Mouse (Mus musculus) hindbrain, embryonic 10.5 days (tissue): ENCODE data around the gene Tox2. TPM values are rescaled to one million over a fixed set of nuclear protein-coding genes. Genes with fewer than 3 reads are reported as not detected.

Experiments
- DNase-seq: peaks from one replicate; pipeline ENCODE4 v3.0.0-alpha.2; 2017; ENCODE audit warnings: low spot score
- H3K27ac ChIP-seq: fragments of 300-500 bp; sonication (generic); 2 replicates; pipeline ENCODE4 v1.5.1; 2016; ENCODE audit warnings: mild to moderate bottlenecking, moderate library complexity
- H3K27me3 ChIP-seq: fragments of 300-500 bp; sonication (generic); 2 replicates; pipeline ENCODE4 v1.6.1; 2016; ENCODE audit warnings: mild to moderate bottlenecking; ENCODE audit not compliant: poor library complexity, insufficient read depth, severe bottlenecking
- H3K36me3 ChIP-seq: fragments of 300-500 bp; sonication (generic); 2 replicates; pipeline ENCODE4 v1.6.1; 2016; ENCODE audit warnings: mild to moderate bottlenecking, moderate library complexity
- H3K4me1 ChIP-seq: fragments of 300-500 bp; sonication (generic); replicated peaks from 2 replicates; pipeline ENCODE4 v1.6.1; 2016; ENCODE audit warnings: mild to moderate bottlenecking
- H3K4me3 ChIP-seq: fragments of 300-500 bp; sonication (generic); 2 replicates; pipeline ENCODE4 v1.5.1; 2016; ENCODE audit warnings: mild to moderate bottlenecking, moderate library complexity
- H3K9me3 ChIP-seq: fragments of 300-500 bp; sonication (generic); 2 replicates; pipeline ENCODE4 v1.6.1; 2016; ENCODE audit warnings: mild to moderate bottlenecking, moderate library complexity
- WGBS: fragments of 180-500 bp; shearing (Covaris S2); methylation state at CpG from one replicate; pipeline ENCODE4 v1.1.7; 2016; 5-methylcytosine and 5-hydroxymethylcytosine counted together
- polyA plus RNA-seq: library from polyadenylated mRNA; unstranded; fragments of >200 nt; fragmentation: Nextera tagmentation; extraction: Ambion mirVana; gene quantifications from 2 replicates; pipeline ENCODE4 v1.2.1, GENCODE M21; 2016

Gene Tox2
- polyA plus RNA-seq, 1 experiment from 2014 or later: 29.8 TPM

DNA sequence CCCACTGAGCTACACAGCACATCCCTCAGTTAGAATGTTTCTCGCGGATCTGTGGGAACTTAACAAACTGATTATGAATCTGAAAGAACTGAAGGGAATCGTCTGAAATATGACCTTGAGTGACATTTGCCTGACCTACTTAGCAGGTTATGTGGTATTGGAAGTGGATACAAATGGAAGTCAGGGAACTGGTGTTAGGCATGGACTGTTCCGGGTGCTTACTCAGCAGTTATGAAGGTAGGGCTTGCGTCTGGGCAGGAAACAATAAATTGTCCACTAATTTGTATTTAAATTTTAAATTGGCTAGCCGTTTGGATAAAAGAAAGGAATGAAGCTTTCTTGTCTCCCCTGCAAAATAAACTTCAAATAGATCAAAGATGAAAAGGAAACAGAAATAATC is 10.4 kb upstream of the Tox2 start:
- Histone ChIP-seq H3K9me3 (no peaks in the 10 kb centered on the region), H3K4me1 (peaks cover 96% of the 10 kb centered on the region), H3K4me3 (no peak overlapping the region), H3K27me3 (peaks cover 11% of the 10 kb centered on the region; the same call in 1 of the 2 replicates), H3K36me3 (no peaks in the 10 kb centered on the region), H3K27ac (no peak overlapping the region)
- DNase-seq: no peak
- WGBS: 75% methylated on average over 6 of the region's 6 CpGs

DNA sequence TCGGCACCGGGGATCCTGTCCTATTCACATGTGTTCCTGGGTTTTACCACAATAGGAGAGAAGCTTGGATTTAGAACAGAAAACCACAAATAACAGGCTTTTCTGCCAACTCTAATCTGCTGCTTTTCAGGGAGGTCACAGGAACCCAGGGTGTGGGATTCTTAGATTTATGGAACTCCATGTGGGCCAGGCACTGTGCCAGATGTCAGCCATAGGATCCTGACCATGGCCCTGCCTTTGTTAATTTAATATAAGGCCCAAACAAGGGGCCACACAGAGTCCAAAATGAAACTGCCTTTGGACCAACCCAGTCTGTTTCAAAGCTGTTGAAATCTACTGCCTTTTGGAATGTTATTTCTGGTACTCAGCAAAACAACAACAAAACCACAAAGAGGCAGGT is 8.9 kb upstream of the Tox2 start:
- Histone ChIP-seq H3K4me1 (peaks cover 94% of the 10 kb centered on the region), H3K27me3 (peaks cover 25% of the 10 kb centered on the region), H3K36me3 (no peaks in the 10 kb centered on the region), H3K27ac (peak overlapping the region; percentile 92), H3K4me3 (no peak overlapping the region), H3K9me3 (no peaks in the 10 kb centered on the region)
- WGBS: 83% methylated on average over 2 of the region's 2 CpGs
- DNase-seq: no peak

DNA sequence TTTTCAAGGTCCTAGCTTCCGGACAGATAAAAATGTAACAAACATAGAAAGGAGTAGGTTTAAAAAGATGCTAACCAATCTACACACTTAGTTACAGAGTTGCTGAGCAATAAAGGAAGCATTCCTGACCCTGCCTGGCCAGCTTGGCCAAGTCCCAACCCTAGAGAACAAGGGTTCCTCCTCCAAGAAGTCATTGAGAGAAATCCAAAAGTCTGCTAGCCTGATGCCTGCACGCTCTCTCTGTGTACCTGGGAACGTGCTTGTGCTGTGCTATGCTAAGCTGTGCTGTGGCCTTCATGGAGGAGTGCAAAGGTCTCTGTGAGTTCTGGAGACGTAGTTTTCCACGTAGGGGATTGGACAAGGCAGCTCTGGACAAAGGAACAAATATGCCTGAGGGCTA is 8.4 kb upstream of the Tox2 start:
- WGBS: 57% methylated on average over 5 of the region's 5 CpGs
- Histone ChIP-seq H3K36me3 (no peaks in the 10 kb centered on the region), H3K9me3 (no peaks in the 10 kb centered on the region), H3K27me3 (peaks cover 31% of the 10 kb centered on the region), H3K27ac (peak overlapping the region; percentile 92), H3K4me3 (no peak overlapping the region; the same call in 1 of the 2 replicates), H3K4me1 (peaks cover 89% of the 10 kb centered on the region)
- DNase-seq: no peak

DNA sequence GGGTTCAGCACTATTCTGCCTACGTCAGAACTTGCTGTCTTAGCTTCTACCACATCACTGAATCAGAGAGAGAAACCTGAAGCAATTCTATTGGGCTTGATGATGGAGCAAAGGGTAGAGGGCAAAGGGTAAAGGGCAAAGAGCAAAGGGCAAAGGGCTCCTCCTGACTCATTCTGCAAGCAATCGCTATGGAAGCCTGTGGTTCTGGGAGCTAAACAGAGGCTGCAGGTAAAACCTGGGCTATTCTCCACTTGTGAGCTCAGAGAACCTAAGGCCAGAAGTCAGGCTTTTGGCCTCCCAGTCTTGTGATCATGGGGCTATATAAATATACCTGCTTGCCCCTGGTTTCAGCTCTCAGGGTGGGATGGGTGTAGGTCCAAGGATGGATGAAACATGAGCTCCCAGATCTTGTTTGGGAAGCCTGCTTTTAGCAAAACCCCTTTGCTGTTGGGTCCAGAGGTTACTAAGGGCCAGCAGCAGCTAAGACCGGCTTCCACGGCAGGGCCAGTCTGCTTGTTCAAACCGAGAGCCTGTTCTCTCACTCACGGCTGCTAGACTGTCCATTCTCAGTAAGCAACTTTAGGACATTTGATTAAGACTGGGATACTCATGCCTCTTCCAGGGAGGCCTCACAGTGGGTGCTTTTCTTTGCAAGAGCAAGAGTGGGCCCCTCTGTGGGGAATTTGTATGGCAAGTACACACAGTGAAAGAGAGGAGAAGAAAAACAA is 7.7 kb upstream of the Tox2 start:
- no peaks in the 10 kb centered on the region for H3K36me3 ChIP-seq
- whole genome bisulfite sequencing: 10% methylated on average over 6 of the region's 6 CpGs
- H3K4me3 ChIP-seq: peak overlapping the region; percentile 29
- H3K4me1 ChIP-seq: peaks cover 81% of the 10 kb centered on the region
- DNase-seq: peak; percentile 58
- peaks cover 38% of the 10 kb centered on the region for H3K27me3 ChIP-seq
- peak overlapping the region; percentile 92 for H3K27ac ChIP-seq
- H3K9me3 ChIP-seq: no peaks in the 10 kb centered on the region

DNA sequence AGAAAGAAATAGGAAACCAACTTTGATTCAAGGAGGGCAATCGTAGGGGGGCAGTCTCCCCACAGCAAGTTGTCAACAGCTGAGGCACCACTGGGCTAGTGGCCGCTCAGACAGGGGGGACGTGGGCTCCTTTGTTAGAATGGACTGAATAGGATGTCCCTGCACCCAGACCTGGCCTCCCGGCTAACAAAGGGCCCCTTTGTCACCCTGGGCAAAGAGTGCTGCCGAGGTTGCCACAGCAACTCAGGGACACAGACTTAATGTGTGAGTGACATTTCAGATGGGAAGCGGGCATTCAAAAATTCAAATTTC is 7.1 kb upstream of the Tox2 start:
- Histone ChIP-seq H3K4me3 (peak overlapping the region; percentile 29), H3K27me3 (peaks cover 42% of the 10 kb centered on the region), H3K4me1 (peaks cover 76% of the 10 kb centered on the region), H3K27ac (peak overlapping the region; percentile 92), H3K9me3 (no peaks in the 10 kb centered on the region), H3K36me3 (no peaks in the 10 kb centered on the region)
- WGBS: 4% methylated on average over 6 of the region's 6 CpGs
- DNase-seq: peak; percentile 92

- Histone ChIP-seq H3K4me3 (peak overlapping the region; percentile 73), H3K4me1 (peaks cover 68% of the 10 kb centered on the region), H3K27me3 (peaks cover 90% of the 10 kb centered on the region), H3K27ac (peak overlapping the region; percentile 92), H3K36me3 (no peaks in the 10 kb centered on the region), H3K9me3 (peaks cover 13% of the 10 kb centered on the region)
- no peak for DNase-seq
- 44% methylated on average over 8 of the region's 8 CpGs for WGBS
Measured at GRCm38 (mm10) chr2:163201897-163202296, 1.0 kb upstream of the Tox2 start.

DNA sequence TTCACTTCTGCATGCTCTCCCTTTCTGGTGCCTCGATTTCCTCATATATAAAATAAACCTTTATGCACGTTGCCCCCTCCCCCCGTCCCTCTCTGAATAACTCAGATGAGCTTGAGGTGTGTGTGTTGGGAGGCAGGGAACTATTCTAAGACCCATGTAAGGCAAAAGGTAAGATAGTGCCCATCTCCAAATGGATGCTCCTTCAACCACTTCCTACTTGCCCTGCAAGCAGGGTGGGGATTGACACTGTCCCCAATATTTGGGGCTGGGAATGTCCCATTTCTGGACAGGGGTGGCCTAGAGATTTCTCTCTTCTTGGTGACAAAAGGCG is 407 bp upstream of the Tox2 start:
- H3K9me3 ChIP-seq: peaks cover 15% of the 10 kb centered on the region
- WGBS: 6% methylated on average over 4 of the region's 4 CpGs
- H3K4me3 ChIP-seq: peak overlapping the region; percentile 73
- peaks cover 62% of the 10 kb centered on the region for H3K4me1 ChIP-seq
- no peak for DNase-seq
- H3K36me3 ChIP-seq: peaks cover 3% of the 10 kb centered on the region; the same call in 1 of the 2 replicates
- H3K27me3 ChIP-seq: peaks cover 86% of the 10 kb centered on the region
- H3K27ac ChIP-seq: peak overlapping the region; percentile 92

- WGBS: 1% methylated on average over 75 of the region's 75 CpGs
- Histone ChIP-seq H3K36me3 (peaks cover 5% of the 10 kb centered on the region; the same call in 1 of the 2 replicates), H3K4me1 (peaks cover 53% of the 10 kb centered on the region), H3K27ac (peak overlapping the region; percentile 92), H3K4me3 (peak overlapping the region; percentile 73), H3K9me3 (peaks cover 15% of the 10 kb centered on the region), H3K27me3 (peaks cover 82% of the 10 kb centered on the region)
- DNase-seq: peak; percentile 71
Measured at GRCm38 (mm10) chr2:163203635-163204547, 966 bp downstream of the Tox2 start.

DNA sequence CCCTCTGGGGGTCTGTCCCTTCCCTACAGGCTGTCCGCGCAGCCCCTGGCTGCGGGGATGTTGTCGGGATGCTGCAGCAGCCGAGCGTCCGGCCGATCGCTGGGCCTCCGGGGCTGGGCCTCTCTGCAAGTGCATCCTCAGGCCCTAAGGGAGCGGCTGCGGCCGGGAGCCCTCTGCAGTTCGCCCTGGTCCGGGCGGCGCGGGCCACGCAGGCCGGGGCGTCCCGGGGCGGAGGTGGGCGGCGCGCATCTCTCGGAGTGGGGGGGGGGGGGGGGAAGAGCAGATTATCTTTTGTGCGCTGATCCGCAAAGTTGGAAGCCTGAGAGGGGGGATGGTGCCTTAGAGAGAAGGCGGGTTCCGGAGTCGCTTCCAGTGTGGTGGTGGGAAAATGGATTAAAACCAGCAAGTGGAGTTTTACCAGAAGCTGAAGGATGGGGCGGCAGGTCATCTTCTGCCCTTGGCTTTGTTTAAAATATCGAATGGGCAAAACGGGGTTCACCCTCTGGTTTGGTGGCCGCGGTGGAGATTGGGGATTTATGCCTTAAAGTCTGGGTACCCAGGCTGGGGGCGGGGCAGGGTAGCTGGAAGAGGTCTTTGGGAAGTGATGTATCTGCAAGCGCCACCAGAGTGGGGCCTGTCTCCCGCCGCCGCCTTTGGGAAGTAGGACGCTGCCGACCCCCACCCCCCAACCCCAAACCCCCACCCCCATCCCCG is 1.8 kb downstream of the Tox2 start:
- peak overlapping the region; percentile 92 for H3K27ac ChIP-seq
- peaks cover 53% of the 10 kb centered on the region for H3K4me1 ChIP-seq
- peaks cover 5% of the 10 kb centered on the region; the same call in 1 of the 2 replicates for H3K36me3 ChIP-seq
- peak overlapping the region; percentile 73 for H3K4me3 ChIP-seq
- DNase-seq: peak; percentile 56
- peaks cover 74% of the 10 kb centered on the region for H3K27me3 ChIP-seq
- peaks cover 15% of the 10 kb centered on the region for H3K9me3 ChIP-seq
- WGBS: 1% methylated on average over 45 of the region's 45 CpGs

- Histone ChIP-seq H3K4me1 (peaks cover 53% of the 10 kb centered on the region), H3K27me3 (peaks cover 68% of the 10 kb centered on the region), H3K36me3 (peaks cover 5% of the 10 kb centered on the region; the same call in 1 of the 2 replicates), H3K4me3 (peak overlapping the region; percentile 73), H3K27ac (peak overlapping the region; percentile 92), H3K9me3 (peaks cover 15% of the 10 kb centered on the region)
- DNase-seq: peak; percentile 37
- WGBS: 2% methylated on average over 6 of the region's 6 CpGs
Measured at GRCm38 (mm10) chr2:163205262-163205647, 2.3 kb downstream of the Tox2 start.

DNA sequence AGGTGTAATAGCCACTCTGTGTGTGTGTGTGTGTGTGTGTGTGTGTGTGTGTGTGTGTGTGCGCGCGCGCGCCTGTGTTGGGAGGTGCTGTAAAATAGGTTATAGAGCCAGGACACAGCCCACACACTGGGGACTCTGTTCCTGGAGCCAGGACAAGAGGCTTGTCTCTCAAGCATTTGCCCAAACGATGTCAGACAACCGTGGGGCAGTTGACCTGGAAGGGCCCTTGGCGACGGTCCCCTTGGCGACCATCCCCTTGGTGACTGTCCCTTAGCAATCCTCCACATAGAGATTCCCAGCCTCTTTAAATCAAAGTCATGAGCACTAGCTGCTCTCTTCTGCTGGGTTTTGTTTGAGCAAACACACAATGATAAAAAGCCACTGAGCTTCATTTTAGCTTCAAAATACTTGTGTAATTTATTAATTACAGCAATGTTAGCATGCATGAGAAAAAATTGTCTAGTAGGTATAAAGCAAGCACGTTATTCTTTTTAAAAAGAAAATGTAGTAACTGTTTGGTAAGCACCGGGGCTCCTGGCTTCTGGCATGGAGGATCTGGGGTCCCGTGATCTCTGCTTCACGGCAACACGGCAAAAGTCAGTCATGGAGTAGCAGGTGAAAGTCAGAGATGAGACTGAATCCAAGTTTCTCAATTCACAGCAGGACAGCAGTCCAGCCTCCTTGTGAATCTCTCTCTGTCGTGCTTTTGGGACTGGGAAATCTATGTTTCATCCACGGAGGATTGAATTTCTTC is 3.0 kb downstream of the Tox2 start:
- Histone ChIP-seq H3K9me3 (peaks cover 15% of the 10 kb centered on the region), H3K27ac (peak overlapping the region; percentile 92), H3K4me3 (peak overlapping the region; percentile 73), H3K4me1 (peaks cover 53% of the 10 kb centered on the region), H3K36me3 (peaks cover 5% of the 10 kb centered on the region; the same call in 1 of the 2 replicates), H3K27me3 (peaks cover 64% of the 10 kb centered on the region)
- WGBS: 31% methylated on average over 17 of the region's 17 CpGs
- DNase-seq: peak; percentile 90

- H3K4me3 ChIP-seq: no peak overlapping the region
- no peak overlapping the region for H3K27ac ChIP-seq
- 100% methylated on average over 2 of the region's 2 CpGs for WGBS
- H3K36me3 ChIP-seq: peaks cover 5% of the 10 kb centered on the region; the same call in 1 of the 2 replicates
- peaks cover 54% of the 10 kb centered on the region for H3K4me1 ChIP-seq
- peaks cover 3% of the 10 kb centered on the region; the same call in 1 of the 2 replicates for H3K9me3 ChIP-seq
- H3K27me3 ChIP-seq: peaks cover 55% of the 10 kb centered on the region
- DNase-seq: no peak
Measured at GRCm38 (mm10) chr2:163207315-163207714, 4.4 kb downstream of the Tox2 start.
